Mouse (Mus musculus) left cerebral cortex, adult 2 months (tissue): ENCODE results near the gene Snx9. TPM values are rescaled to one million over a fixed set of nuclear protein-coding genes. Genes with fewer than 3 reads are reported as not detected.

Experiments
- DNase-seq, 2 experiments: peaks; one replicate each; pipeline ENCODE4 v3.0.0; 2021 to 2022; ENCODE audit warnings: low spot score in 2 of 2, mixed read lengths in 1 of 2; ENCODE audit errors: extremely low spot score in 1 of 2
- H3K27ac ChIP-seq: fragments of 200-600 bp; 2 replicates; pipeline ENCODE4 v1.8.1; 2022
- H3K4me3 ChIP-seq: fragments of 200-600 bp; 2 replicates; pipeline ENCODE4 v1.8.1; 2022
- CTCF ChIP-seq: fragments of 200-600 bp; IDR thresholded peaks from 2 replicates; pipeline ENCODE4 v1.8.1; 2022; ENCODE audit warnings: antibody characterized with exemption, mild to moderate bottlenecking, moderate library complexity
- intact Hi-C: fragments of 180-260 bp; cut with DNase I; formaldehyde crosslinking; loops from one replicate; pipeline ENCODE4 v1.15.1; 2025
- total RNA-seq, 2 experiments: library from RNA; stranded (reverse); gene quantifications; 2 replicates each; pipeline ENCODE4 v1.2.3; 2021

The Snx9 gene
- total RNA-seq, 2 experiments from 2014 or later, result 14.7 to 16.6 TPM

DNA sequence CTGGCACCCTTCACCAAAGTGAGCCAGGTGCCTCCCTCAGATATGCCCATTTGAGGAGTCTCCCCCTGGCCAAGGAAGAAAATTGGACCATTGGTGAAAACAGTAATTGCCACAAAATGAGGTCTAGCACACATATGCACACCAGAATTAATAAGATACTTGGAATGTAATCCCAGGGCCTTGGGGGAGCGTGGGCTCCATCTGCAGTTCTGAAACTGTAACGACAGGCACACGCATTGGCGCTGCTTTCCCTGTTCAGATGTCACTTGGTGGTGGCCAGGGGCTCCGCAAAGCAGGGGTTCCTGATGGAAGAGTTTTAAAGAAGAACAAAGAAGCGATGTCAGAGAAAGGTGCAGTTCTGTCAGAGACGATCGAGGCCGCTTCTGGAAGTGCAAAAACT lies 82.2 kb downstream of the Snx9 start:
- no peak overlapping the region for H3K27ac ChIP-seq
- peak; percentile 37 to 40 for DNase-seq
- intact Hi-C loops, result loop anchor here (2.0 to 5.0 kb wide), 2 partner anchors 128 to 486 kb away; no protein-coding TSS in a partner anchor
- TF ChIP-seq CTCF, result peak; percentile 79
- no peak overlapping the region for H3K4me3 ChIP-seq

DNA sequence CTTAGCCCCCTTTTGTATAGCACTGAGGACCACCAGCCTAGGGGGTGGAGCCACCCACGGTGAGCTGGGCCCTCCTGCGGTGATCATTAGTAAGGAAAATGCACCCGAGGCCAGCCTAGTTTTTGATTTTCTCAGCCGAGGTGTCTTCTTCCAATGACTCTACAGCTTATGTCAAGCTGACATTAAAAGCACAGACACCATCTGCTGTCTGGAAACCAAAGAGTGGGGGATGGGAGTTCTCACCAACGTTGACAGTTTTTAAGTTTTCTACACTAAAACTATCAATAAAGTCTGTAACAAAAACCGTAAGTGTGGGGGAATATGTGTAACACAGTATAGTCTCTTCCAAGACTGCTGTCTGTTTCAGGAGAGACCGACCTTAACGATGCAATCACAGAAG lies 83.1 kb downstream of the Snx9 start:
- H3K27ac ChIP-seq, result no peak overlapping the region
- DNase-seq, result peak in 1 of 2 experiments; percentile 19
- intact Hi-C loops, result loop anchor here (5.0 kb wide), 1 partner anchor 487 kb away; no protein-coding TSS in a partner anchor
- H3K4me3 ChIP-seq, result no peak overlapping the region
- no peak for TF ChIP-seq CTCF

- Histone ChIP-seq H3K27ac (no peak overlapping the region), H3K4me3 (no peak overlapping the region)
- TF ChIP-seq CTCF, result no peak
- DNase-seq, result no peak
- intact Hi-C loops, result no loop called here
Measured at GRCm38 (mm10) chr17:5926710-5927109, 85.6 kb downstream of the Snx9 start.

DNA sequence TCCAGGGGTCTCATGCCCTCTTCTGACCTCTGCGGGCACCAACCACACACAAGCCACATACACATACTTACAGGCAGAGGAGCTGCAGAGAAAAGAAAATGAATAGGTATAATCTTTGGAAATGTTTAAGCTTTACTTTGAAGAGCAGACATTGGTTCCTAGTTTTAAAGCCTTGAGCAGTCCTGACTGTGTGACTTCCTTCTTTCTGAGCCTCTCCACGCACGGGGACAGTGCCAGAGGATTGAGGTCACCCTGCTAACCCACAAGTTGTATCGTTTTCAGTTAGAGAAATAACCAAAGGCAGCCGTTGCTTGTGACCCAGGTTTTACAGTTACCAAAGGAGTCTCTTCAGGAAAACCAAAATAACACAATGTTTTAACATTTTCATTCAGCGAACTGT lies 87.9 kb downstream of the Snx9 start:
- intact Hi-C loops, result no loop called here
- Histone ChIP-seq H3K4me3 (no peak overlapping the region), H3K27ac (no peak overlapping the region)
- no peak for DNase-seq
- TF ChIP-seq CTCF, result no peak

GRCm38 (mm10) chr17:5932161-5932560 lies 91.0 kb downstream of the Snx9 start:
- Histone ChIP-seq H3K27ac (no peak overlapping the region), H3K4me3 (no peak overlapping the region)
- TF ChIP-seq CTCF, result no peak
- DNase-seq, result no peak
- intact Hi-C loops, result no loop called here

DNA sequence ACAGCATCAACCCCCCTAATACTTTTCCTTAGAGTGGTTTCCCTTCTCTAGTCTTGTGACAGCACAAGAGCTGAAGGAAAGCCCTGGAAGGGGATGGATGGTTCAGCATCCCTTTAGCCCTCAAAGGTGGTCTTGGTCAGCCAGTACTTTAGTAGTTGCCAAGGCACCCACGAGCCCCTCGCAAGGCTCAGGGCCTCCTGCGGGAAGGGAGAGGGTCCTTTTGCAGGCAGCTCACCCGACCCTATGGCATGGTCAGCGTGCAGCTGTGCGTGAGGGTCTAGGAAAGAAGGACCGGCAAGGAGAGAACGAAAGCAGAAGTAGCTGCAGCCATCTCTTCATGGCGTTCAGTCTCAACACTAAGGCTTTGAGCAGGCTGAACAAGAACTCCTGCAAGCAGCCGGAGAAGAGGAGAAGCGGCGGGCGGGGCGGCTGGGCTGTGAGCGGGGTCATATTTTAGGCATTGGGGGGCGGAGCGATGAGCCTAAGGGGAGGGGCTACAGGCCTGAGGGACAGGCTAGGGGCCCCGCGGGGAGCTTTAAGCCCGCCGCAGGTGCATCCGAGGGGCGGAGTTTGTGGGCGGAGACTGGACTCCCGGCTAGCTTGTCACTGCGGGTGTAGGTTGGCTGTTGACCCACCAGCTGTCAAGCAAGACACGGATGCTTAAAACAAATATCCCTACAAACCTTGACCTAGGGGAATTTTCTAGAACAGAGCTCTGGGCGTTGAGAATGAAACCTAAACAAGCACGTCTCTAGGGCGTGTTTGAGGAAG lies 93.6 kb downstream of the Snx9 start:
- Histone ChIP-seq H3K4me3 (peak overlapping the region; percentile 41), H3K27ac (no peak overlapping the region)
- intact Hi-C loops, result no loop called here
- DNase-seq, result peak; percentile 59 to 64
- no peak for TF ChIP-seq CTCF

GRCm38 (mm10) chr17:5935680-5936079 lies 94.6 kb downstream of the Snx9 start:
- intact Hi-C loops, result no loop called here
- TF ChIP-seq CTCF, result no peak
- no peak for DNase-seq
- no peak overlapping the region for H3K27ac ChIP-seq
- H3K4me3 ChIP-seq, result no peak overlapping the region

- intact Hi-C loops, result no loop called here
- no peak for TF ChIP-seq CTCF
- H3K27ac ChIP-seq, result no peak overlapping the region
- no peak overlapping the region for H3K4me3 ChIP-seq
- DNase-seq, result no peak
Measured at GRCm38 (mm10) chr17:5936276-5936675, 95.1 kb downstream of the Snx9 start.

DNA sequence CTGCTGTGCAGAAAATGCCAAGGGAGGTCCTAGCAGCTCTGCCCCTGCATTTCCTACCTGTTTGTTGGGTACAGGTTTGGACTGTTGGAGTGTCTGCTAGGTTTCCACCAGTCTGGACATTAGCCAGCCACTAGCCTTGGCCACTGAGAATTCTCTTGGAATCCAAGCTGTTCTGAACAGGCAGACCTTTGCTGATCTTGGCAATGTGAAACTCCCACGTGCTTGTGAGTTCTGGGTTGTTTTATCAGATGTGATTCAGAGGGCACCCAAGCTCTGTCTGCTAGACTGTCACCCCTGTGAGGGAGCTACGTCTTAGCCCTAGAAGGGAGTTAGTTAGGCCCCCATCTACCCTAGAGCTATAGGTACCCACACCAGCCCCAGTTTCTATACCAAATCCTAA lies 96.3 kb downstream of the Snx9 start:
- TF ChIP-seq CTCF, result no peak
- intact Hi-C loops, result no loop called here
- H3K4me3 ChIP-seq, result no peak overlapping the region
- H3K27ac ChIP-seq, result no peak overlapping the region
- no peak for DNase-seq

- no peak for TF ChIP-seq CTCF
- no peak overlapping the region for H3K27ac ChIP-seq
- no peak overlapping the region for H3K4me3 ChIP-seq
- intact Hi-C loops, result loop anchor here (2.0 kb wide), 2 partner anchors 37 to 79 kb away; no protein-coding TSS in a partner anchor
- no peak for DNase-seq
Measured at GRCm38 (mm10) chr17:5939871-5940270, 98.7 kb downstream of the Snx9 start.

- peak; percentile 66 for TF ChIP-seq CTCF
- DNase-seq, result peak; percentile 74 to 77
- peak overlapping the region; percentile 34; the same call in 1 of the 2 replicates for H3K4me3 ChIP-seq
- H3K27ac ChIP-seq, result no peak overlapping the region
- intact Hi-C loops, result loop anchor here (2.0 kb wide), 2 partner anchors 36 to 78 kb away; no protein-coding TSS in a partner anchor
Measured at GRCm38 (mm10) chr17:5940792-5941191, 99.7 kb downstream of the Snx9 start.

- peak within 1 kb of the TSS; percentile 69 for H3K4me3 ChIP-seq
- DNase-seq, result peak; percentile 33 to 39
- no peak for TF ChIP-seq CTCF
- peak within 1 kb of the TSS; percentile 66 for H3K27ac ChIP-seq
- intact Hi-C loops, result loop anchor here (2.0 kb wide), 2 partner anchors 35 to 77 kb away; no protein-coding TSS in a partner anchor
Measured at GRCm38 (mm10) chr17:5941230-5942043, 100.3 kb downstream of the Snx9 start, which contains the start of gene Synj2. TSS of gene Synj2 (plus strand) at chr17:5941280.
